Mouse (Mus musculus) adrenal gland, adult 2 months (tissue): ENCODE data around the gene Cds1. TPM values are rescaled to one million over a fixed set of nuclear protein-coding genes. Genes with fewer than 3 reads are reported as not detected.

Experiments
- polyA plus RNA-seq: library from polyadenylated mRNA; depleted of rRNA; stranded (reverse); fragments of >200 nt; gene quantifications from 2 replicates; pipeline ENCODE4 v1.2.3, GENCODE M21; 2012; rRNA removed
- total RNA-seq, 2 experiments: library from RNA; stranded (reverse); gene quantifications; 2 replicates each; pipeline ENCODE4 v1.2.3; 2021

Gene Cds1
- total and polyA plus RNA-seq, 3 experiments = 6.2 to 8.6 (median 6.6) TPM

Other genes starting within 250 kb of the Cds1 start
- not detected for gene Nkx6-1, start 100.1 kb upstream of the Cds1 start, total RNA-seq
- gene Nkx6-1, start 100.1 kb upstream of the Cds1 start, polyA plus RNA-seq = not detected in 2 replicates